Mouse (Mus musculus): ENCODE measurements around the gene Mcm7. TPM values are rescaled to one million over a fixed set of nuclear protein-coding genes. Genes with fewer than 3 reads are reported as not detected.
A peak's percentile ranks its signal among the peaks of the same experiment; 100 is the strongest.

The Mcm7 gene
- total and polyA plus RNA-seq, 3 experiments = 202 to 565 (median 255) TPM

GRCm38 (mm10) chr5:138117199-138118015 lies 54.8 kb downstream of the Mcm7 start:
- DNase-seq (ENCODE audit: low read depth, low spot score) = peak; percentile 58
- peak overlapping the region; percentile 82 for H3K9ac ChIP-seq (ENCODE audit: control insufficient read depth, low read depth, low read length, poor library complexity, severe bottlenecking)
- H3K27ac ChIP-seq (ENCODE audit: control insufficient read depth, low read depth, low read length) = peak overlapping the region; percentile 83
- peaks cover 4 to 8% of the 10 kb centered on the region in 2 experiments; a peak in 3 of 4 replicates for H3K4me1 ChIP-seq (ENCODE audit: control insufficient read depth in 1 of 2, insufficient read depth in 2 of 2, low read length in 2 of 2)
- no peaks in the 10 kb centered on the region for H3K27me3 ChIP-seq (ENCODE audit: control insufficient read depth in 1 of 2, insufficient read depth in 2 of 2, low read length in 2 of 2)
- H3K36me3 ChIP-seq (ENCODE audit: control insufficient read depth in 1 of 2, insufficient read depth in 2 of 2, low read length in 2 of 2) = peaks cover 0 to 12% of the 10 kb centered on the region in 2 experiments; a peak in 2 of 4 replicates
- TF ChIP-seq JUND (IDR thresholded peaks at IDR 0.05; ENCODE audit: low read depth, low read length) (no peak), CHD1 (IDR thresholded peaks at IDR 0.05; ENCODE audit: low read depth, low read length) (0 out of 2 replicates have a peak, but pooled peaks have one; percentile 64), CHD2 (IDR thresholded peaks at IDR 0.05; ENCODE audit: low read length) (no peak), NELFE (IDR thresholded peaks at IDR 0.05; ENCODE audit: low read depth, low read length) (no peak), MYB (IDR thresholded peaks at IDR 0.05; ENCODE audit: low read depth, low read length) (0 out of 2 replicates have a peak, but pooled peaks have one; percentile 20), RCOR1 (IDR thresholded peaks at IDR 0.05; ENCODE audit: low read depth, low read length) (no peak)
- H3K79me2 ChIP-seq (ENCODE audit: control insufficient read depth, insufficient read depth, low read length, poor library complexity) = peaks cover 3% of the 10 kb centered on the region
- H3K9me3 ChIP-seq (replicated peaks; ENCODE audit: insufficient read depth, low read length) = no peaks in the 10 kb centered on the region
- peak overlapping the region; percentile 58 to 92 for H3K4me3 ChIP-seq (ENCODE audit: control insufficient read depth in 1 of 2, insufficient read depth in 1 of 2, low read depth in 2 of 2, low read length in 2 of 2)

- Histone ChIP-seq H3K9ac (ENCODE audit: control insufficient read depth, low read depth, low read length, poor library complexity, severe bottlenecking) (peak within 1 kb of the TSS; percentile 82), H3K79me2 (ENCODE audit: control insufficient read depth, insufficient read depth, low read length, poor library complexity) (peaks cover 3% of the 10 kb centered on the region), H3K4me1 (ENCODE audit: control insufficient read depth in 1 of 2, insufficient read depth in 2 of 2, low read length in 2 of 2) (peaks cover 4 to 8% of the 10 kb centered on the region in 2 experiments; a peak in 3 of 4 replicates), H3K36me3 (ENCODE audit: control insufficient read depth in 1 of 2, insufficient read depth in 2 of 2, low read length in 2 of 2) (peaks cover 0 to 12% of the 10 kb centered on the region in 2 experiments; a peak in 2 of 4 replicates), H3K4me3 (ENCODE audit: control insufficient read depth in 1 of 2, insufficient read depth in 1 of 2, low read depth in 2 of 2, low read length in 2 of 2) (peak within 1 kb of the TSS; percentile 58 to 92), H3K9me3 (replicated peaks; ENCODE audit: insufficient read depth, low read length) (no peaks in the 10 kb centered on the region), H3K27ac (ENCODE audit: control insufficient read depth, low read depth, low read length) (peak within 1 kb of the TSS; percentile 83), H3K27me3 (ENCODE audit: control insufficient read depth in 1 of 2, insufficient read depth in 2 of 2, low read length in 2 of 2) (no peaks in the 10 kb centered on the region)
- DNase-seq (ENCODE audit: low read depth, low spot score) = peak; percentile 94
- TF ChIP-seq MAZ (IDR thresholded peaks at IDR 0.05; ENCODE audit: low read depth, low read length) (peak; percentile 74), MEF2A (IDR thresholded peaks at IDR 0.05; ENCODE audit: extremely low read depth, insufficient replicate concordance, low read depth, low read length, poor library complexity, severe bottlenecking) (no peak), MXI1 (IDR thresholded peaks at IDR 0.05; ENCODE audit: low read depth, low read length) (0 out of 2 replicates have a peak, but pooled peaks have one; percentile 3), EP300 (IDR thresholded peaks at IDR 0.05; ENCODE audit: low read depth in 1 of 2, low read length in 2 of 2) (0 out of 4 replicates have a peak, but pooled peaks of 1 of the 2 experiments have one; percentile 7), HCFC1 (IDR thresholded peaks at IDR 0.05; ENCODE audit: low read depth, low read length) (peak; percentile 80), POLR2A (IDR thresholded peaks at IDR 0.05; ENCODE audit: control insufficient read depth in 1 of 2, insufficient read depth in 1 of 2, low read depth in 1 of 2, low read length in 2 of 2, poor library complexity in 1 of 2) (peak; percentile 35 to 95; a peak in 3 of 4 replicates), POLR2AphosphoS2 (IDR thresholded peaks at IDR 0.05; ENCODE audit: low read length) (peak; percentile 92), RAD21 (IDR thresholded peaks at IDR 0.05; ENCODE audit: low read depth, low read length) (no peak), TBP (IDR thresholded peaks at IDR 0.05; ENCODE audit: low read depth, low read length) (peak; percentile 81), NELFE (IDR thresholded peaks at IDR 0.05; ENCODE audit: low read depth, low read length) (peak; percentile 79), ZMIZ1 (IDR thresholded peaks at IDR 0.05; ENCODE audit: low read depth, low read length) (peak; percentile 77), NRF1 (IDR thresholded peaks at IDR 0.05; ENCODE audit: insufficient read depth, low read depth, low read length, poor library complexity, severe bottlenecking) (no peak), MYB (IDR thresholded peaks at IDR 0.05; ENCODE audit: low read depth, low read length) (no peak), ZNF384 (IDR thresholded peaks at IDR 0.05; ENCODE audit: low read depth, low read length) (no peak), E2F4 (IDR thresholded peaks at IDR 0.05; ENCODE audit: borderline replicate concordance, low read depth, low read length) (no peak), SIN3A (IDR thresholded peaks at IDR 0.05; ENCODE audit: low read length) (0 out of 2 replicates have a peak, but pooled peaks have one; percentile 44), TCF12 (IDR thresholded peaks at IDR 0.05; ENCODE audit: low read depth, low read length) (peak; percentile 63), ELF1 (IDR thresholded peaks at IDR 0.05; ENCODE audit: low read depth, low read length) (peak; percentile 25)
These were observed 55.7 kb downstream of the Mcm7 start, which contains the start of gene Zscan21 for GRCm38 (mm10) chr5:138116255-138117198. Gene Zscan21 (plus strand): TSS chr5:138116903.
